Mouse (Mus musculus) liver, embryonic 14.5 days (tissue): ENCODE data around the gene Lmx1a.

Experiments used
- CTCF ChIP-seq: IDR thresholded peaks from 2 replicates; pipeline ENCODE4 v1.5.1; 2016; ENCODE audit warnings: antibody characterized with exemption, low read depth, control low read depth
- EP300 ChIP-seq: IDR thresholded peaks from 2 replicates; pipeline ENCODE4 v1.6.1; 2016; ENCODE audit warnings: antibody characterized with exemption, low read depth

DNA sequence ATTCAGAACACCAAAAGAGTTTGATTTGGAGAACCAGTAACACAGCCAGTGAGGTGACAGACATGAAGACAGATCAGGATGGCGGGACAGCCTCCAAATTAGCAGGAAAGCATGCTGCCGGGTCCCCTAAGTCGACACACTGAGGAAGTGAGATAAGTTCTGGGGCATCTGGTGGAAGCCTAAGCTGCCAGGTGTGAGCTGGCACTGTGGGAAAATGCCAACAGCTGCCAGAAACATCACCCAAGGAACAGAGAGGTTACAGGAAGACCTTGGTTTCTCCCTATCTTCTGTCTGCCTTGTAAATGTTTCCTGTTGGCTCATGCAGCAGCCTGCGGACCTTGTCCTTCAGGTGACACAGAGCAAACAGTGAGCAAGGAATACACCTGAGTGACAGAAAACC is 122.1 kb downstream of the Lmx1a start:
- TF ChIP-seq CTCF (no peak), EP300 (no peak)
